Mouse (Mus musculus) CD4-positive naive resting alpha-beta T cell, adult 76 days (primary cell): ENCODE data around the gene Ccdc134. TPM values are rescaled to one million over a fixed set of nuclear protein-coding genes. Genes with fewer than 3 reads are reported as not detected.

Experiments used
- total RNA-seq: library from RNA; stranded (reverse); gene quantifications from one replicate; pipeline ENCODE4 v1.2.4, GENCODE M21; 2023

Gene Ccdc134
- 33.6 TPM for total RNA-seq

DNA sequence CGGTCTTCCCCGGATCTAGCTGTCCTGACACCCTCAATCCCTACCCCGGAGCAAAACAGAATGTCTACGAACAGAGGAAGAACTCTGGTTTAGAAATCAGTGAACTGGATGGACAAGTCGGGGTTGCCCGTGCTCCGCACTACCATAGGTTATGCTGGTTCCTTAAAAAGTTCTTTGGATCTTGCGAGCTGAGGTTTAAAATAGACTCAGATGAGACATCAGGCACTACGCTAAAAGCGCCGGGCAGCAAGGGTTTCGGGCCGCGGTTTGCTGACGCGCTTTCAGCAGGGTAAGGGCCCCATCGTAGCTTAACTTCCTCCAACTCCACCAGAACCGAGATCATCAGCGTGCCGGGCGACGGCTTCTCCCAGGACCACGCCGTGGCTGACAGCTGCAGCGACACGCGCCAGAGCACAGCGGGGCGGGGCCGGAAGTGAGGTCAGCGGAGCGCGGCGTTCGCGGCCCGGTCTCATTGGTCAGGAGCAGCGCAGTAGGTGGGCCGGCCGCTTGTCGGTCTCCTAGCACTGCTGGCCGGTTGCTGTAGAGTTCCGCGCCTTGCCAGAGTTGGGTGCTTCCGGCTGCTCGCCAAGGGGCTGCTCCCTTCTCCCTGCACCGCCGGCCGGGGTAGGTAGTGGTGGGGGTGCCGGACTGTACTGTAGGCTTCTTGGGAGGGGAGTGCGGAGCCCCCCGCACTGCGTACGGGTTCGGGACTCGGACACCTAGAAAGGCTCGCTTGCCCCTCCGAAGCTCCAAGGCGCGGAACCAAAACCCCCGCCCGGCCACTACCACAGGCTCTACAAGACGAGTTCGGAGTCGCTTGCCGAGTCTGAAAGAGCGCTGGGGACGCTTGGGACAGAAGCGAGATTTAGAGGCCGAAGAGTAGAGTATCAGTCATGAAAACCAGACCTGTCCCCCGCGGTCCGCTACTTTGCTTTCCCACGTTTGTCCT, at the start of gene Ccdc134:
TSS of gene Ccdc134 (plus strand) at position 497 of the 949 bp plus-strand sequence.

DNA sequence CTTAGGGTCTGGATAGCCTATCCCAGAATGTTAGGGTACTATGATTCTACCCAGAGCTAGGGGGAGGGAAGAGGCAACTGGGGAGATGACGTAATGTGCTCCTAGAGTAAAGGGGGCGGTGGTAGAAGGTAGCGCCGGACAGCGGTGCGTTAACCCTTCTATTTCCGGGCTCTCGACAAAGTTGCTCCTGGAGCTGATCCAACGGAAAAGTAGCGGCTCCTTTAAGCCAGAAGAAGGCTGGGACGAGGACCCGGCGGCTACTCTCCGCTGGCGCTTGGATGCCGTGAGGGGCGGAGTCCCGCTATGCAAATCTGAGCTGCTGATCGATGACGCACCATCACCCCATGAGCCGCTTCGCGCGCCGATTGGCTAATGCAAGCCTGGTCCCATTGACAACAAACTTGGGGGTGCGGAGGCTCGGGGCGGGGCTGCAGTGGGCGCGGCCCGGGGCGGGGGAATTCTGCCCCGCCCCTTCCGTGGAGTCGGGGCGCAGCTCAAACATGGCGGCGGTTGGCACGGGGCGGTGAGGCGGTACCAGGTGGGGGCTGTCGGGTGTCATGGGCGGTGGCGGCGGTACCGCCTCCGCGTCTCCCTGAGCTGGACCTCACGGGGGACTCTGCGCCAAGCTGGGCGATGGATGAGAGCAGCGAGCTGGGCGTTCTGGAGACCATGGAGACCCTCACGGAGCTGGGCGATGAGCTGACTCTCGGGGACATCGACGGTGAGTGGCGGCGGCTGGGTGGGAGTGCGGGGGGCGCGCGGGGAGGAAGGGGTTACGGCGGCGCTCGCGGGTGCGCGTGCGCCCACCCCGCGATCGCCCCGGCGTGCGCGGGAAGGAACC, 19.3 kb downstream of the Ccdc134 start, which contains the start of gene Srebf2:
TSS of gene Srebf2 (plus strand) at position 412 of the 841 bp plus-strand sequence.

Other genes with a start within 250 kb of the Ccdc134 start
- gene Polr3h, start 201.7 kb upstream of the Ccdc134 start, total RNA-seq: 11.5 TPM
- gene Csdc2, start 191.2 kb upstream of the Ccdc134 start, total RNA-seq: not detected
- 13.0 TPM for gene Pmm1, start 167.0 kb upstream of the Ccdc134 start, total RNA-seq
- not detected for gene 1700029P11Rik, start 147.4 kb upstream of the Ccdc134 start, total RNA-seq
- 21.7 TPM for gene Xrcc6, start 140.1 kb upstream of the Ccdc134 start, total RNA-seq
- gene Desi1, start 94.1 kb upstream of the Ccdc134 start, total RNA-seq: 18.6 TPM
- gene Snu13, start 80.3 kb upstream of the Ccdc134 start, total RNA-seq: 79.1 TPM
- not detected for gene 4930407I10Rik, start 68.8 kb upstream of the Ccdc134 start, total RNA-seq
- gene Mei1, start 57.9 kb upstream of the Ccdc134 start, total RNA-seq: not detected
- 239 TPM for gene Srebf2, start 19.3 kb downstream of the Ccdc134 start, total RNA-seq
- 0.29 TPM for gene Shisa8, start 84.9 kb downstream of the Ccdc134 start, total RNA-seq
- 18.9 TPM for gene Tnfrsf13c, start 96.4 kb downstream of the Ccdc134 start, total RNA-seq
- 1.7 TPM for gene Cenpm, start 116.8 kb downstream of the Ccdc134 start, total RNA-seq
- gene 1500009C09Rik, start 124.5 kb downstream of the Ccdc134 start, total RNA-seq: not detected
- not detected for gene Sept3, start 147.0 kb downstream of the Ccdc134 start, total RNA-seq
- not detected for gene Wbp2nl, start 171.0 kb downstream of the Ccdc134 start, total RNA-seq
- gene Naga, start 211.0 kb downstream of the Ccdc134 start, total RNA-seq: 43.6 TPM
- gene Pheta2, start 211.0 kb downstream of the Ccdc134 start, total RNA-seq: 0.26 TPM
- gene Smdt1, start 211.0 kb downstream of the Ccdc134 start, total RNA-seq: 97.2 TPM
- 130 TPM for gene Ndufa6, start 226.4 kb downstream of the Ccdc134 start, total RNA-seq